Mouse (Mus musculus) embryo, embryonic 9.5 days (tissue): ENCODE measurements at regions not wholly inside any gene's neighbourhood (a gene's known extent, or its start where the extent isn't known, plus 50 kb on each side); places are given as distances from the start of the nearest gene placed in this dataset.
A peak's percentile ranks its signal among the peaks of the same experiment; 100 is the strongest.

ENCODE experiments used
- DNase-seq: peaks from one replicate; pipeline ENCODE4 v3.0.0-alpha.2; 2017; ENCODE audit errors: extremely low spot score

- DNase-seq, result no peak
Measured at GRCm38 (mm10) chr13:52047937-52048336, 201.5 kb downstream of the Gadd45g start.

GRCm38 (mm10) chr13:52048777-52049176, 202.3 kb downstream of the Gadd45g start:
- no peak for DNase-seq

GRCm38 (mm10) chr13:52049249-52049648, 202.8 kb downstream of the Gadd45g start:
- DNase-seq, result no peak

- DNase-seq, result no peak
Measured at GRCm38 (mm10) chr13:52055741-52056140, 209.3 kb downstream of the Gadd45g start.

DNA sequence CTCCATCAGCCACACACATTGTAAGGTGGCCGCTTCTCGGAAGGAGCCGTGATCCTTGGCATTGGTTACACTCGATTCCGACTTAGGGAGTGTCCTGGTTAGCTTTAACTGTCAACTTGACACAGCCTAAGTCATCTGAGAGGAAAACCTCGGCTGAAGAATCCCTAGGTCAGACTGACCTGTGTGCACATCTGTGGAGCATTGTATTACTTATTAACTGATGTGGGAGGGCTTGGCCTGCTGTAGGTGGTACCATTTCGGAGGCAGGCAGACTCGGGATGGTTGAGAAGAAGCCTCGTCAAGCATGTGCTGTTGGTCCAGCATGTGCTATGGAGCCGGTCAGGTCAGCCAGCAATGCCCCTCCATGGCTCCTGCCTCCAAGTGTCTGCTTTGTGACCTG, 211.0 kb downstream of the Gadd45g start:
- no peak for DNase-seq

DNA sequence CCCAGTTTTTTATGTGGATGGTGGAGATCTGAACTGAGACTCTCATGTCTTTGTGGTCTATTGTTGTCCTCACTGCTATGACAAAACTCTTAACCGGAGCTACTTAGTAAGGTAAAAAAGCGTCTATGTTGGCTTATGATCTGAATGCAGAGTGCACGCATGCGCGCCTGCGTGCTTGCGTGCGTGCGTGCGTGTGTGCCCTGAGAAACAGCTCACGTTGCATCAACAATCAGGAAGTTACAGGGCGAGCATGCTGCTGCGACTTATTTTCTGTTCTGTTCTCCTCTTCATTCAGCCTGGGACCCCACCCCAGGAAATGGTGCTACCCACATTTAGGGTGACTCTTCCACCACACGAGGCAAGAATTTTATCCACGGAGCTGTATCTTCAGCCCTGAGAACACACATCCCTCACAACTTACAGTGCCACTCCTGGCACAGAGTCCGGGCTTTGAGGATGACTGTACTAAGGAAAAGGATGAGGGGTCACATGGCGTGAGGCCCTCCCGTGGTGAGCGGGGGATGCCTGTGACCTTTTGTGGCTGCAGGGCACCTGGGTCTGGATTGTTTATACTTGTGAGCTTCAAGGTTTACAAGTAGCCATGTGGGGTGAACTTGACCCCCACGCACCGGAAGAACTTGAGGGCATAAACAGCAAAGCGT, 213.4 kb downstream of the Gadd45g start:
- DNase-seq, result peak; percentile 27

DNA sequence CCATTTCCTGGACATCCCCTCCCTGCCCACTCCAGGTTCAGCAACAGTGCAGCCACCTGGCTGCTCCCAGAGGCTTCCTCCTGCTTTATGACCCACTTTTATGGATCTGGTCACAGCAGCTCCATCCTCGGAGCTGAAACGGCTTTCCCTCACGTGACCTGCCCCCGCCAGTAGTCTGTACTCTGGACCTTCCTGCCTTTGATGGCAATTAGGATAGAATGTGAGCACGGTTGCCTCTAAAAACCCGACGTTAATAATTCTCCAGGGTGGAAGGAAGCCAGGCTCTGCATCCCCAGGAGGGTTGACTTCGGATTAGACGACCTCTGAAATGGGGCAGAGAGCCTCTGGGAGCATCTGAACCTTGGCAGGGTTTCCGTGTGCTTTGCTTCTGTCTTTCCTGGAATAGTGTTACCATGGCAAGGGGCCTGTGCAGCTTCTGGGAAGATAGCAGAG, 214.0 kb downstream of the Gadd45g start:
- no peak for DNase-seq

GRCm38 (mm10) chr13:52061454-52061853, 215.0 kb downstream of the Gadd45g start:
- DNase-seq, result no peak

DNA sequence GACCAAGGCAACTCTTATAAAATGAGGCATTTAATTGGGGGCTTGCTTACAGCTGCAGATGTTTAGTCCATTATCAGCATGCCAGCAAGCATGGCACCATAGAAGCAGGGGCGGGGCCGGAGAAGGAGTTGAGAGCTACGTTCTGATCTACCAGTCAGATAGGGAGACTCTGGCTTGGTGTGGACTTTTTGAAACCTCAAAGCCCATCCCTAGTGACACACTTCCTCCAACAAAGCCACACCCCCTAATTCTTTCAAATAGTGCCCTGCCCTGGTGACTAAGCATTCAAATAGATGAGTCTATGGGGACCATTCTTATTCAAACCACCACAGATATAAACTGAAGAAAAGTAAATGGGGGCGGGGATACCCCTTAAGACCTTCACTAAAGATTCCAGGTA, 215.4 kb downstream of the Gadd45g start:
- no peak for DNase-seq

- DNase-seq, result no peak
Measured at GRCm38 (mm10) chr13:52062576-52062975, 216.1 kb downstream of the Gadd45g start.

- DNase-seq, result no peak
Measured at GRCm38 (mm10) chr13:52065274-52065673, 218.8 kb downstream of the Gadd45g start.

DNA sequence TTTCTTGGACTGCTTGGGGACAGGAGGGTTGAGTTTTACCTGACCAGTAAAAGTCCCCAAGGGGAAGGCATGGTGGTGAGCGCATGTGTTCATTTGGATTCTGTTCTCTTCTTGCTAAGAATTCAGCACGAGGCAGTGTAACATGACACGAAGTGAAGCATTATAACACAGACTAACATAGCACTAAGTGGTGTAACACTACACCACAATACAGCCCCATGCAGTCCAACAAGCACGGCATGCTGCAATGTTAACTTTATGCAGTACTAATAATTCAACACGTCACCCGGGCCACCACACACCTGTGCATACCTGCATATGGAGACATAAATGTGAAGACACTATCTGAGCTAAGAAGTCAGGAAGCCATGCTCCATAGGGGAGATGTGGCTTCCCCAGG, 219.2 kb downstream of the Gadd45g start:
- no peak for DNase-seq

GRCm38 (mm10) chr13:52067048-52067447, 220.6 kb downstream of the Gadd45g start:
- DNase-seq, result no peak

DNA sequence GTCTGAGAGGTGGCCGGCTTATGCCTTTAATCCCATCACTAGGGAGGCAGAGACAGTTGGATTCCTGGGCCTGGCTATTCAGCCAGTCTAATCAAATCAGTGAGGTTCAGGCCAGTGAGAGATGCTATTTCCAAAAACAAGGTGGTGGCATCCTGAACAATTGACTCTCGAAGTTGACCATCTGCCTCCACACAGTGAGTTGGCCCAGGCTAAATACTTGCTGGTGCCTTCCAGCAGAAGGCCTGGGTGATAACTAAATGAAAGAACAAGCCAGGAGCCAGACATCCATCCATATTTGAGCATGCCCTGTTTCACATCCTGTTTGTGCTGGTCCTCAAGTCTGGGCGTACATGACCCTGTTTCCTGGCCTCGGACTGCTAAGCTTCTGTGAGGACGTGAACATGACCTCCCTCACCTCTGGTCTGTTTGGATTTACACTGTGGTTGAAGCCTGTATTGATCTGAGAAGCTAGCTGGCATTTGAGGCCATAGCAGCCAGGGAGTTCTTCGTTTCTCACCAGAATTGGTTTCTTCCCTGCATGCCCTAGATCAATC, 222.5 kb downstream of the Gadd45g start:
- DNase-seq, result no peak

GRCm38 (mm10) chr13:52069714-52070113, 223.2 kb downstream of the Gadd45g start:
- no peak for DNase-seq

- DNase-seq, result no peak
Measured at GRCm38 (mm10) chr13:52070731-52071663, 224.5 kb downstream of the Gadd45g start.

GRCm38 (mm10) chr13:52077616-52078015, 231.1 kb downstream of the Gadd45g start:
- no peak for DNase-seq

- DNase-seq, result no peak
Measured at GRCm38 (mm10) chr13:52078561-52078960, 232.1 kb downstream of the Gadd45g start.

- no peak for DNase-seq
Measured at GRCm38 (mm10) chr13:52079678-52080246, 233.3 kb downstream of the Gadd45g start.

DNA sequence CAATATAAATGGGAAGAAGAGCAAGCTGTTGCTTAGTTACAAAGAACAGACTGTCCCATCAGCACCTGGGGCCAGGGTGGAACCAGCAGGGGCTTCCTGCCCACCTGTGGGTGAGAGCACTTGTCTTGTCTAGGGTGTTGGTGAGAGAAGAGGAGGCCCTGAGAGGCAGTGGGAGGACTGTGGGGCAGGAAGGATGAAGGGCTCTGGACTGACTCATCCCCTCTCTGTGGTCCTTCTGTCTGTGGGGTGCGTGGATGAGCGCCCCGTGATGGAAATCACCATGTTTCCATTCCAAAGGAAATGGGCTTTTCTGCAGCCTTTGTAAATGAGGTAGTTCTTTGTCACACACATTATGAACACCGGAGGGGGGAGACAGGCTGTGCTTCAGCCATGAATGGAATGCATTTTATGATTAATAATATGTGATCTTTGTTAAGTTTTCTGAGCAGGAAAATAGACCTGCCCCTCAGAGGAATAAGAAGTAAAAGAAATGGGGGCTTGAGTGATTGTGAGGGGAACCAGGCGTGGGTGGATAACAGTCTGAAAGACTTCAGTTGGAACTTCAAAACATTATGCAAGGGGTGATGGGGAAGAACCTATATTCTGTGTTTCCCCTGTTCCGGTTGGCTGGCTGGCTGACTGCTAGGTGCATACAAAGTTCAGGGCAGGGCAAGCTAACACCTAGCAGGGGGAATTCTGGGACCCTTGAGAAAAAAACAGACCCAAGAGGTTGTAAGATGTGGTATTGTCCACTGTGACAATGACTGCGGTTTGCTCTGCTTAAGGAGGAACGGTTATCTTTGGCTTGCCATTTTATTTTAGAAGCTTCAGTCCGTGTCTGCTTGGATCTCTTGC, 237.3 kb downstream of the Gadd45g start:
- no peak for DNase-seq

DNA sequence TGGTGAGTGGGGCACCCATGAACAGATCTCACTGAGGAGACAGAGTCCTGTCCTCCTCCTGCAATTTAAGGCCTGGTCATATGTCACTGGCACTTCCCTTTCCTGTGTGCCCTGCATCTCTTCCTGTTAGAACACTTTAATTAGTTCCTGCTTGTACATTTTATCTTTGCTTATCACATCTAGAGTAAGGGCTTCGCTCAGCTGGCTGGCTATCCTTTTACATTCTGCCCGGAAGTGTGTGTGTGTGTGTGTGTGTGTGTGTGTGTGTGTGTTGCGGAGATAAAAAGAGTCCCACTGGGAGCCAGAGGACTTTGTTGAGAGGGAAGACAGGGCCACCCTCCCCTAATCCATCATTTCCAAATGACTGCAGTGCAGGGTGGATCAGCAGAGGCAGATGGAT, 238.6 kb downstream of the Gadd45g start:
- peak; percentile 37 for DNase-seq
